Mouse (Mus musculus) embryo, embryonic 9.5 days (tissue): ENCODE results near the gene Ankrd33b.

Experiments
- DNase-seq: peaks from one replicate; pipeline ENCODE4 v3.0.0-alpha.2; 2017; ENCODE audit errors: extremely low spot score

The Ankrd33b gene

DNA sequence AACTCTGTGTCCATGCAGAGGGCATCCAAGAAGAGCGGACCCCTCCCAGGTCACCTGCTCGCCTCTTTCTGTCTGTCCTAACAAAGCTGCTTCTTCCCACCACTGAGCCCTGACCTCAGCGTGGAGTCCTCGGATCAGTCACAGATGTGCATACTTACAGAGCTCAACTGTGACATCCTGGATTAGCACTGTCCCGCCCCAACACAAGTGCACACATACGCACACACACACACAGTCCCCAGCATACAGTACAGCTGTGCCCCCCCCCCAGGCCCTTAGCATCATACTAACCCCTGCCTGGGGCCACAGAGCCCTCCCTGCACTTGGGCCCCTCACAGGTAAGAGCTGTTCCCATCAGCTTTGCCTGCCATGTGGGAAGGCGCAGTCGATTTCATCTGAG, 102.1 kb downstream of the Ankrd33b start:
- DNase-seq = no peak

DNA sequence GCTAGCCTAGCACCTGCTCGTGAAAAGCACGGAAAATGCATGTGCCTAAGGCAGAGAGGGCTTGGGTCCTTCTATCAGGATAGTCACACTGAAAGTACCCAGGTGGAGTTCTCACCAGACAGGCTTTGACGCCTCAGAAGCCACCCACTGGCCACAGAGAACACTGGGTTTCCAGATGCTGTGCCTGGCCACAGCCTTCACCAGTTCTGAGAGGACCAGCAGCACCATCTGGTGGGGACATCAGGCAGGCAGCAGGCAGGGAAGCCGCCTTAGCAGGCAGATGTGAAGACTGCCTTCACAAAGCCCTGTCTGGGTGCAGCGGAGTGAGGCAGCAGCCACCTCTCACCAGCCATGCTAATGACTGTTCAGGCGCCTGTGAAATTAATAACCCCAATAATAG, 102.7 kb downstream of the Ankrd33b start:
- peak; percentile 77 for DNase-seq

DNA sequence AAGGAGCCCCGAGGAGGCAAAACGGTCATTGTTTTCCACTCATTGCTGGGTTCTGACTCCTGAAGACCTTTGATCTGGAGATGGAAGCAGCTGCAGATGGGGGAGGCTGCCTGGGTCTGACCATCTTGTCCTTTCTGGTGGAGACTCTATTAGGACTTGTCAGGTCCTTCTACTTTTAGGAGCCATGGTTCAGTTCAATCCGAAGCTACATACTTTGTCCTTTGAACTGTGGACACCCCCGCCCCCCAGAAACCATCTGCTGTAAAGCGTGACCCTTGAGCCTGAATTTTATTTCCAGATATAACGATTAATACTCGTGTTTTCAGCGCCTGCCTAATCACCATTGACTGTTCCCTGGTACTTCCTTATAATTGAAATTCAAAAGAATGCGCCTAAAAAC, 105.2 kb downstream of the Ankrd33b start:
- DNase-seq = no peak

DNA sequence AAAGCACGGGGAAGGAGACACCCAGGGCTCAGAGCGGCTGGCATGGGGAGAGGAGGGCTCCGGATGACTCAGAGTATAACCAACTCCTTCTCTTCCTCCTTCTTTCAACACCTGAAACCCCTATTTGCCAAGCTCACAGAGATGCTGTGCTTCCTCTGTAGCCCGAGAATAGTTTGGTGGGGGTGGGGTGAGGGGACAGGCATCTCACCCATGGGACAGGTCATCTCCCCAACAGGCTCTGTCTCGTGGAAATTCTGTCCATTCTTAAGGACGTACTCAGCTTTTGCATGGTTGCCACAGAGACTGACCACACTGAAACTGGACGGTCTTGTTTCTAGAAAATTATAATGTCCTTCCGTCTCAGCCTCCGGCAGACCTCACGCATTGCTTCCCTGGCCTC, 106.4 kb downstream of the Ankrd33b start:
- DNase-seq = no peak

DNA sequence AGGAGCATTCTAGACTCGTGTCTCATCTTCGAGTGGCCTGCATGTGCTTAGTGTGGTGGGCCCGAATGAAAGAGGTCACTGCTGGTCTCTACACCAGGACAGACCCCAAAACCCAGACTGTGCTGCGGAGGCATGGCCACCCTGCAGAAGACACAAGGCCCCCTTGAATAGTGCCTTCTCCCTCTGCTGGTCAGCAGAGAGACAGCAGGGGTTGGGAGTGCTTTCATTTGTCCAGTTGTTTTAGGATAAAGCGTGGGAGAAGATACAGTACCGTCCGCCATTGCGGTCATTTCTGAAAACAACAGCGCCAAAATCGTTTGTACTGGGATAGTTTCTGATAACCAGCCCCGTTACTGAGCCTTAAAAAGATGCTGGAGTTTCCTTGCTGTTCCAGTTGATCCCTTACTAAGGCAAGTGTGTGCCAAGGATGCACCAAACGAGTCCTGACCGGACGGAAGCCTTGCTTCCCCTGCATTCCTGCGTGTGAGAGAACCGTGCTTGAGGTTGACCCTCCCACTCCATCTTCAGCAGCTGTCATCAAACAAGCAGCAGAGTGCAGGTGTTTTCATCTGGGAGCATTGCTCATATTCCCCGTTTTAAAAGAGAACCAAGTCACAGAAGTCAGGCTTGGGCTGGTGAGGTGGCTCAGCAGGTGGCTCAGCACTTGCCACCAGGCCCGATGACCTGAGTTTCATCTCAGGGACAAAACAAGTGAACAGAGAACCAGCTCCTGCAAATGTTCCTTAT, 108.7 kb downstream of the Ankrd33b start:
- DNase-seq = no peak

DNA sequence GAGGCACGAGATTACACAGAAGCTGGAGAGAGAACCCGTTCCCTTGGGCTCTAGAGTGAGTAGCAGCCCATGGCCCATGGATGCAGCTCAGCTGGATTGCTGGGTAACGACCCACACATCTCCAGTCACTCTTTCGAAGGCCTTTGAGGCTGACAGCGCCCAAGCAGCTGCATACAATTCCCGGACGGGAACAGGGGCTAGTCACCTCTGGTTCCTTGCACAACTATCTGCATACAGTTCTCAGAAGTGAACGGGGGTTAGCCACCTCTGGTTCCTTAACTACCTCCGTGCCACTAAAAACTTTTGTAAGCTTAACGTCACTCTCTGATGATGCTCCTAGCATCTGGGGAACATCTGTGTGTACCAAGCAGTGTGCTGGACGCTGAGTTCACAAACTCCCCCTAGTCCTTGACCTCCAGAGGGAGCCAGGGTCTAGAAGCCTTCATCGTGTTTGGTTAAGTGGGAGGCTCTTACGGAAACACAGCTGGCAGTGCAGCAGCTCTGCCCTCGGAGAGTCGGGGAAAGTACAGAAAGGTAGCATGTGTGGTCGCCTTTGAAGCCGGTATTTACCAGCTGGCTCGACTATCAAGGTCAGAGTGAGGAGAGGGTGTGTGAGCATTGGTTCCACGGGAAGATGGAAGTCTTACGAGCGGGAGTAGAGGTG, 109.4 kb downstream of the Ankrd33b start:
- DNase-seq = no peak

DNA sequence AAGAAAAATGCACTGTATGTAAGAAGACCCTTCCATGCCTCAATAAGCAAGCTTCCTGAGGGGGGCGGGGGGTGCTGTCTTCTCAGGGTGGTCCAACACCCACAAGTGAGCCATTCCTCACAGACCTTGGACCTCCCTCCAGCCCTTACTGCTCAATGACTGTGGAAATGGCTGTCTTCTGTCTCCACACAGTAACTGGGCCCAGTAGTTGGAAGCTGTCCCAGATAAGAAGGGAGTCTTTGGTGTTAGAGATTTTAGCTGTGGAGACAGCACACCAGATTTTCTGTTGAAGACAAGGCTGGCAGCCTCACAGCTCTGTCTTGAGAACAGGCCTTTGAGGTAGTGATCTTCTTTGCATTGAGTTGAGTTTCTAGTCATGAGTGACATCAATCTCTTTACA, 110.2 kb downstream of the Ankrd33b start:
- no peak for DNase-seq

DNA sequence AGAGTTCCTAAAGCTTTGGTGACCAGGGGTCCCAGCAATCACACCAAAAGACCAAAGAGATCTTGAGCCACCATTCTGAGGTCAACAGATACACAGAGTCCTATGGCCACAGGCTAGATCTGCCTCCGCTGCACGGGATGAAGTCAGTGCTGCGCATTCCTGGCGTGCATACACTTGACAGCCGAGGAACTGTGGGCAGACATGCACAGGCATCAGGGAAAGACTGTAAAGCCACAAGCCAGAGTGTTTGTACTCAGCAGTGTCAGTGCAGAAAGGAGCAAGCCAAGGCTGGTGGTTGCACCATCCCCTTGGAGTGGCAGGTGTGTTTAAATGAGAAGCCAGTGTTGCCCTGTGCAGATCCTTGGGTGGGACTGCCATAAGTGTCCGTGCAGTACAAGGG, 111.8 kb downstream of the Ankrd33b start:
- DNase-seq = no peak

DNA sequence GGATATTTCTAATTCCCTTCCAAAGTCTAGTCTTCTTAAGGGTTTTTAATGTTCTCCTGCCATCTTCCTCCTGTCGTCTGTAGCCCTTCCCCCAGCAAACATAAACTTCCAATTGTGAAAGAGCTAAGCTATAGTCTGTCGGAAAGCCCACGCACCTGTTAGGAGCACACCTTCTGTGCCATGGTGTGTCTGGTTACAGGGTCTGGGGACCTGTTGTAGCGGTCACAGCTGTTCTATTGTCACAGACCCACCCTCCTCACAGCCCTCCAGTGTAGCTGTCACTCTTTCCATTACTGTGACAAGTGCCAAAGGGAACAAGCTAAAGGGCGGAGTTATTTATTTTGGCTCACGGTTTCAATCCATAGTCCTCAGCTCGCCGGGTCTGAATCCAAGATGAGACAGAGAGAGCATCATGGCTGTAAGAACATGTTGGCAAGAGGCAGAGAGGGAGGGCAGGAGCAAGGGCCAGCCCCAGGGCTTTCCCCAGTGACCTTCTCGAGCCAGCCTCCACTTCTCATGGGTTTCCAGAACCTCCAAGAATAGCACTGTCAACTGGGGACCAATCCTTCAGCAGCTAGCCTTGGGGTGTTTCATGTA, 112.5 kb downstream of the Ankrd33b start:
- DNase-seq = no peak

DNA sequence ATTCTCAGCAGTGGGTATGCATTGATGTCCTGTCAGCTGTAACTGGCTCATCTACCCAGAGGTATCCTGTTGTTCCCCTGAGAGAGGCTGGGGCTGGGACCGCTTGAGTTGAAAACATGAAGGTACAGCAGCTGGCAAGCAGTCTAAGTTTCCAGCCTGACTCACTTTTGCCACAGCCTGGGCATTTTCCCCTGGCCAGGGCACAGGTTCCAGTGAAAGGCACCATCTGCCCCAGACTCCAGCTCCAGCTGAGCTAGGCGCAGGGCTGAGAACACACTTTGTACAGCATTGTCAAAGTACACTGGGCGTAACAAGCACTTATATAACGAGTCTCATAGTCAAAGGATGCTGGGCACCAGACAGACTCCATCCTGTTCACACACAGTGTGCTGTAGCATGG, 113.6 kb downstream of the Ankrd33b start:
- DNase-seq = no peak

DNA sequence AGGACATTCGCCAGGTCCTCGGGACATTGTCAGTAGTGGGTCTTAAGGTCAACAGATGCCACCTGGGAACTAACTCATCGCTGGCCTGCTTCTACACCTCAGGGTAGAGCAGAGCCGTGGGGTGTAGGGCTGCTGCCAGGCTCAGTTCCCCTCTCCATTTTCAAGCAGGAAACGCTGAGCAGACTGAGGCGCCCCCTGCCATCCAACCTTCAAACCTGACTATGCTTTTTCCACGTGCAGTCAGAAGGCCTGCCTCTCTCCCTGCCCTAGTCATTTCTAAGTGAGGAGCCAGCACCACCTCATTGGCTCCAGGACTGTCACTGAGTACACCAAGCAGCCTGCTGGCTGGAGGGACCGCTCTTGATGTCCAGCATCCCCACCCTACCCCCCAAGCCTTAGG, 114.1 kb downstream of the Ankrd33b start:
- no peak for DNase-seq

DNA sequence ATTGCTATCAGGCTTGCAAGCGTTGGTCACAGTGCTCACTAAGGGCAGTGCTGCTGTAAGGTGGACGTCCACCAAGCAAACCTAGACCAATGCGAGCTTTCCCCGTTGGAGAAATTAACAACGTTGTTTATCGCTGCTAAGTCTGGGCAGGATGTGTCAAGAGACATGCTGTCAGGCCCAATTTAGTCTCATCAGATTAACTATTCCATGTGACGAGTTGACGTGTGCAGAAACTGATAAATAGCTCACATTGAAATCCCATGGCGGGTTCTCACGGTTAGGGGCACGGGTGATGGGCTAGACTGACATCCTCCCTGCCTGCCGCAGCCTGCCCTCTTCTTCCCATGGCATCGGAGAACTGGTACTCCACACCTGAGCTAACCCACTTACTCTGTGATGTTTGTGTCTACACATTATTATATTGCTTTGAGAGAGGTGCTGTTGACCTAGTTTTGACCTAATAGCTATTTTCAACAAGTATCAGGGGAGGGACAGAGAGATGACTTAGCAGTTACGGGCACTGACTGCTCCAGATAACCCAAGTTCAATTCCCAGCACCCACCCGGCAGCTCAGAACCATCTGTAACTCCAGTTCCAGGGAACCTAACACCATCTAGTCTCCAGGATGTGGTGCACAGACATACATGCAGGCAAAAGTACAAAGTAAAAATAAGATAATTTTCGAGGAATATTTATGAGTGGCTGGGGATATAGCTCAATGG, 114.8 kb downstream of the Ankrd33b start:
- DNase-seq = no peak

DNA sequence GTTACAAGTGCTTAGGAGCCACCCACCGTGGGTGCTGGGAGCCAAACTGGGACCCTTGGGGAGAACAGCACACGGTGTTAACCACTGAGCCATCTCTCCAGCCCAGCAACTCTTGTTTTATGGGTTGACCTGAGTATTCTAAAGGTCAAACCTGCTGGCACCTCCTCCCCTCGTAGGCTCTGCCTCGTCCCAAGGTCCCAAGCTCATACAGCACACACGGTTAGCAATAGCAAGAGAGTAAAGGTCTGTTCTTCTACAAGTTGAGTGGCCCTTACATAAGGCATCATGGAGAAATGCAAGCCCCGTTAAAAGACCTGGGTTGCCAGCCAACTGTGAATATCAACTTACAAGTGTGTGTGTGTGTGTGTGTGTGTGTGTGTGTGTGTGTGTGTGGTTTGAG, 116.3 kb downstream of the Ankrd33b start:
- no peak for DNase-seq

DNA sequence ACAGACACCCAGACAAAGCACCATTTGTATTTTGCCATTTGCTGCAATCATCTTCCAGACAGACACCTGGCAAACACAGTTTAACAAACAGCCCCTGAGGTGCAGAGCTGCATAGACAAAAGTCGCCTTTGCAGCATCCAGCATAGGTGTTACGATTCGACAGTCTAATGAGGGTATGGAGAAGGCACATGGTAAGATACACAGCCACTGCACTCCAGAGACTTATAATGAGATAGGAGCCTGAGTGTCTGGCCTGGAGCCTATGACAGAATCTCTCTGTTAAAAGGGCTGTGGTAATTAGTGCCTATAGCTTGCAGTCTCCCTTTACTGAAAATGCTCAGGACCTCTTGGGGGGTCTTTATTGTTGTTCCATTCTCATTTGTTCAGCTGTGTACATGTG, 116.8 kb downstream of the Ankrd33b start:
- no peak for DNase-seq

DNA sequence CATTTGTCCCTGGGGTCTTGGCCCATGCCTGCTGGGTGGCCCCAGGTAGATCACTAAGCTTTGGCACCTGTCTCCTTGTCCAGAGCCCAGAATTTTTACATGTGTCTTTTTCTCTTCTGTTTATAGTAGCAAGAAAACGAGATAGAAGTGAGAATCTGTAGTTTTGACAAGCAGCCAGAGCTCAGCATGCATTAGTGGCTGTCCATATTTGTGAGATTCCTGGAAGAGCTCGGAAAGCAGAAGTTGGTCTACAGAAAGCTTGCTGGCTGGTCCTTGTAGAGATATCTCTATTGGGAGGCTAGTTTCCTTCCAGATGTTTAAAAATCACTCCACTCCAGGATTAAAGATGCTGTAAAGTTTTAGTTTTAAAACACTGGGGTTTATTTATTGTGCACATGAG, 117.5 kb downstream of the Ankrd33b start:
- no peak for DNase-seq

DNA sequence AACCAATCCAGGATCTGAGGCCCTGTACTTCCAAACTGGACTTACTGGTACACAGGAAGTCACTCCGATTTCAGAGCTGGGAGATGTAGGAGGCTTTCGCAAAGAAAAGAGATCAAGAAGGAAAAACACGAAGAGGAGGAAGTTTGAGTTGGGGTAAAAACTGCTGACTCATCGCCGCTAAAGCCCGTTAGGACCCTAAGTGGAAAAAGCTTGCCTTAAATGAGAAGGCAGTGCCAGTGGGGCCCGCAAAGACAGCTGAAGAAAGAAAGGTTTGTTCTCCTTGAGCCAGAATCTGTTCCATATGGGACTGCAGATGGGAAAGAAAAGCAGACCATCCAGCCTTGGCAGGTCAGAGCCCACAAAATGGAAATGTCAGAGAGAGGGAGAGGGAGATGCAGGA, 118.6 kb downstream of the Ankrd33b start:
- DNase-seq = no peak

DNA sequence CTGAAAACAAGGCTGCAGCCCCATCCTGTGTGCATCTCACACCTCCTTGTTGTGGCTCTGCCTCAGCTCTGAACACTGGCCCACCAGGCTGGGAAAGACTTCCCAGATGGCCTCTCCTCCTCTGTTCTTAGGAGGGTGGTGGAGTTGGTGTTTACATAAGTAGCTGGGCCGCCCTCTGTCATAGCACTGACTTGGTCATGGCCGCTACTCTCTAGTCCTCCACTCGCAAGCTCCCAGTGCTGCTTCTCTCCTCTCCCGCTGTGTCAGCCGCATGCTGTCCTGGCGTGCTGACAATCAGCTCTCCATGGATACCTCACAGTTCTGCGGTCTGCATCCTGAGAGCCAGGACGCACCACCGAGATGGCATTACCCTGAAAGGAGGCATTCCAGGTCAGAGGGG, 120.5 kb downstream of the Ankrd33b start:
- no peak for DNase-seq

DNA sequence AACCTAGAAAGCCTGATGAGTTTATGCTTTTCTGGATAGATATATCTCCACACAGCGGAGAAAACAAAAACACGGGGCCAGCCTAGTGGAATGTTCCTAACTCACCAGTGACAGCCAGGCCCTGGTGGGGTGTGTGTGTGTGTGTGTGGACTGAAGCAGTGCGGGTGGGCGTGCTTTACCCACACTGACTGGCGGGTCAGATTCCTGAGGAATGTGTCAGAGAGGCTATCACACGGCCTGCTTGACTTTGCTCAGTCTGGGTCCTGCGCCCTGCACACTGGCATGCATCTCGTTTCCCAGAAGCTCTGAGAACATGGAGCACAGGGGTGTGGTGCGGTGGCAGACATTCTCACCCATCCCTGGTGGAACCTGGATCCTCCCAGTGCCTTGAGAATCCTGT, 121.6 kb downstream of the Ankrd33b start:
- DNase-seq = no peak

DNA sequence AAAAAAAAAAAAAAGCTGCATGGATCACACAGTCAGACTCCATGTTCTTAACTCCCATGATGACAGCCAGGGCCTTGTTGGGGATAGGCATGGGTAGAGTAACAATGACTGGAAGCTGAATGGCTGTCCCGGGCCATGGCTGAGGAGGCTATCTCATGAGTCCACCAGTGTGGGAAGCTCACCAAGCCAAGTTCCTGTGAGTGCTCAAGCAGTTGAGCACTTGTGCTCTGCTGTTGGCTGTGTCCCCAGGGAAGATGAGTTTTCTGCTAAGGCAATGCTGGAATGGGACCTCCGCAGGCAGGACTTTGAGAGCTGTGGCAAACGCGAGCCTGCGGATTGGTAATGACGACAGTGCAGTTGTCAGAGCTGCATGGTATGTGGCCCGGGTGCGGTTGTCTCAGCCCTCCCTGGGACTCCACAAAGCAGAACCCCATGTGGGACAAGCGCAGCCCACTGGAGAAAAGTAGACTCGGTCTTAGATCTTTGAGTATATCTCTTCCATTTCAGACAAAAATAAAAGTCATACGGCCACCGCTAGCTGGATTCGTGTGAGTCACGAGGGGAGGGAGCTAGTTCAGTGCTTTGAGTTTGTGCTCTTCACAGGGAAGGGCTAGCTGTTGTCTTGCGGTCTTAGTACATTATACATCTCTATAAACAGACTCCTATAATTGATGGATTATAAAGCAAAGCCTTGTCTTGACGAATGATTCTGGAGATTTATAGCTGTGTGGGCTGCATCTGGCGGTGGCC, 122.7 kb downstream of the Ankrd33b start:
- DNase-seq = no peak

DNA sequence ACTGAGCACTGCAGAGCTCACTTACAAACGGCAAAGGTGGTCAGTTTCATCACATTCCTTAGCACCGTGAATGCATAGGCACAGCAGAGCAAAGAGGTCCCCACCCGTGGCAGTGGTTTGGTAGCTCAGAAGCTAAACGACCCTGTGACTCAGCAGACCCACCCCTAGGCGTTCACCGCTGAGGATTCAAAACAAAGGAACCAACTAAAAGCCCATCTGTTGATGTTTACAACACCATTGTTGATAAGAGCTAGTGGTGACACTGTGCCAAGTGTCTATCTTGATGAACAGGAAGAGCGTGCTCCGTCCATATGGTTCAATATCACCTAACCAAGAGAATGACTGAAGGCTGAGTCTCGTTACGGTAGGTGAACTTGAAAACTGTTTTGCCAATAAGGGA, 124.3 kb downstream of the Ankrd33b start:
- no peak for DNase-seq
